Mouse (Mus musculus): Measurements from ENCODE around the gene Armcx6.
"Not testable (repeated sequence)": the region's sequence is repeated elsewhere in the genome, so short reads cannot be mapped to it uniquely, and the experiment has no call there.

Gene Armcx6

GRCm38 (mm10) chrX:134750764-134751592 is at the start of gene Armcx6:
TSS of gene Armcx6 (minus strand) at chrX:134751417.
- DNase-seq (ENCODE audit: low spot score): peak; percentile 83

- no peak for DNase-seq (ENCODE audit: low spot score)
These were observed 36.5 kb upstream of the Armcx6 start for GRCm38 (mm10) chrX:134787728-134788127.

GRCm38 (mm10) chrX:134763428-134764198 is 12.4 kb upstream of the Armcx6 start:
- not testable (repeated sequence) for DNase-seq (ENCODE audit: low spot score)

GRCm38 (mm10) chrX:134757293-134757995 is 6.2 kb upstream of the Armcx6 start:
- no peak for DNase-seq (ENCODE audit: low spot score)

GRCm38 (mm10) chrX:134756434-134757292 is 5.4 kb upstream of the Armcx6 start, which contains the start of gene Armcx3:
TSS of gene Armcx3 (plus strand) at chrX:134756595.
- DNase-seq (ENCODE audit: low spot score): peak; percentile 82

GRCm38 (mm10) chrX:134752584-134752983 is 1.4 kb upstream of the Armcx6 start:
- DNase-seq (ENCODE audit: low spot score): no peak

- no peak for DNase-seq (ENCODE audit: low spot score)
These were observed 693 bp upstream of the Armcx6 start for GRCm38 (mm10) chrX:134751910-134752309.

GRCm38 (mm10) chrX:134746459-134746858 is 4.8 kb downstream of the Armcx6 start:
- peak; percentile 63 for DNase-seq (ENCODE audit: low spot score)

- no peak for DNase-seq (ENCODE audit: low spot score)
These were observed 9.4 kb downstream of the Armcx6 start for GRCm38 (mm10) chrX:134741862-134742261.

GRCm38 (mm10) chrX:134739160-134739559 is 12.1 kb downstream of the Armcx6 start:
- DNase-seq (ENCODE audit: low spot score): no peak

GRCm38 (mm10) chrX:134737796-134738195 is 13.4 kb downstream of the Armcx6 start:
- no peak for DNase-seq (ENCODE audit: low spot score)

GRCm38 (mm10) chrX:134729778-134730177 is 21.4 kb downstream of the Armcx6 start:
- DNase-seq (ENCODE audit: low spot score): peak; percentile 58

GRCm38 (mm10) chrX:134723762-134724161 is 27.5 kb downstream of the Armcx6 start:
- DNase-seq (ENCODE audit: low spot score): peak; percentile 11

- DNase-seq (ENCODE audit: low spot score): peak; percentile 69
These were observed 32.7 kb downstream of the Armcx6 start for GRCm38 (mm10) chrX:134718524-134718923.

- DNase-seq (ENCODE audit: low spot score): peak; percentile 82
These were observed 33.4 kb downstream of the Armcx6 start, which contains the start of gene Armcx1 for GRCm38 (mm10) chrX:134717752-134718308. TSS of gene Armcx1 (plus strand) at chrX:134717963.

GRCm38 (mm10) chrX:134716863-134717262 is 34.4 kb downstream of the Armcx6 start:
- peak; percentile 47 for DNase-seq (ENCODE audit: low spot score)
